Mouse (Mus musculus) cortical plate, adult 2 months (tissue): ENCODE measurements around the gene Tlk2. TPM values are rescaled to one million over a fixed set of nuclear protein-coding genes. Genes with fewer than 3 reads are reported as not detected.

ENCODE experiments used
- H3K27ac ChIP-seq: fragments of 200-500 bp; 2 replicates; pipeline ENCODE4 v1.5.1; 2012; ENCODE audit warnings: low read length, control low read depth, inconsistent platforms; ENCODE audit not compliant: insufficient read depth
- H3K4me1 ChIP-seq: fragments of 200-500 bp; 2 replicates; pipeline ENCODE4 v1.6.1; 2011; ENCODE audit warnings: low read length; ENCODE audit not compliant: control insufficient read depth, insufficient read depth
- H3K4me3 ChIP-seq: fragments of 200-500 bp; 2 replicates; pipeline ENCODE4 v1.5.1; 2011; ENCODE audit warnings: mild to moderate bottlenecking, low read length, control low read depth; ENCODE audit not compliant: insufficient read depth
- CTCF ChIP-seq: fragments of 200-500 bp; IDR thresholded peaks from 2 replicates; pipeline ENCODE4 v1.5.1; 2011; ENCODE audit warnings: mild to moderate bottlenecking, control low read depth, low read length; ENCODE audit not compliant: insufficient read depth; ENCODE audit errors: extremely low read depth
- POLR2A ChIP-seq: fragments of 200-500 bp; IDR thresholded peaks from 2 replicates; pipeline ENCODE4 v1.6.1; 2011; ENCODE audit warnings: mild to moderate bottlenecking, low read length, control low read depth; ENCODE audit not compliant: insufficient read depth; ENCODE audit errors: extremely low read depth
- polyA plus RNA-seq: library from polyadenylated mRNA; depleted of rRNA; stranded (reverse); fragments of >200 nt; gene quantifications from 2 replicates; pipeline ENCODE4 v1.2.3, GENCODE M21; 2012; rRNA removed

Gene Tlk2
- polyA plus RNA-seq, 1 experiment: 36.7 TPM

DNA sequence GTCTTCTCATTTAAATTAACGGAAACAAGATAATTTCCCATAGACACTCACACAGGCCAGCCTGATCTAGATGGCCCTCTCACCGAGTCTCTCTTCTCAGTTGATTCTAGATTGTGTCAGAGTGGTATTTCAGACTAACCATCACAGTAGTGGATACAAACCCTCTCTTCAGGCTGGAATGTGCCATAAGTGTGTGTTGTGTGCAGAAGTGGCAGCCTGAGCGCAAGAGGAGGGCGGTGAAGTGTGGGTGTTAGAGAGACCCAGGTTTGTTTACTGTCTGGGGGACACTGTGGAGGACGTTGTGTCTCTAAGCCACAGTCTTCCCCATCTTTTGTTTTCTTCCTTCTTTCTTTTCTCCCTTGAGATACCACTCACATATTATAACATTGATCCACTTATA lies 144.9 kb downstream of the Tlk2 start:
- H3K4me1 ChIP-seq: no peaks in the 10 kb centered on the region
- H3K4me3 ChIP-seq: no peak overlapping the region
- no peak overlapping the region for H3K27ac ChIP-seq
- TF ChIP-seq POLR2A: no peak
- TF ChIP-seq CTCF: no peak

DNA sequence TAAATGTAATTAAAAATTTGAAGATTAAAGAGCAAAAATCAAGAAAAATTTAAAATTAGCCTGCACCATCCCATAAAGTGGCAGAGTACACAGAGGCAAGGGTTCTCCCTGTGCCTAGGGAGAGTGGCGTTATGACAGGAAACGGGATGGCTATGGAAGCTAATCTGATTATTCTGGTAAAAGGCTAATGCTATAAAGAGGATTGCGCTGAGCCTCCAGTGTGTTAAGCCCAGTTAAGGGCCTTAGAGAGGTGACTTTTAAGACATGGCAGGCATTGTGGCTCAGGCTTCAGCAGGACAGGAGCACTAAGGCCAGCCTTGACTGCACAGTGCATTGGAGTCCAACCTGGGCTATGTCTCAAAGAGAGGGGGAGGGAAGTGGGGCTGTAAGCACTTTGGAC lies 148.5 kb downstream of the Tlk2 start:
- no peak overlapping the region for H3K4me3 ChIP-seq
- TF ChIP-seq POLR2A: no peak
- TF ChIP-seq CTCF: no peak
- H3K4me1 ChIP-seq: no peaks in the 10 kb centered on the region
- H3K27ac ChIP-seq: no peak overlapping the region

DNA sequence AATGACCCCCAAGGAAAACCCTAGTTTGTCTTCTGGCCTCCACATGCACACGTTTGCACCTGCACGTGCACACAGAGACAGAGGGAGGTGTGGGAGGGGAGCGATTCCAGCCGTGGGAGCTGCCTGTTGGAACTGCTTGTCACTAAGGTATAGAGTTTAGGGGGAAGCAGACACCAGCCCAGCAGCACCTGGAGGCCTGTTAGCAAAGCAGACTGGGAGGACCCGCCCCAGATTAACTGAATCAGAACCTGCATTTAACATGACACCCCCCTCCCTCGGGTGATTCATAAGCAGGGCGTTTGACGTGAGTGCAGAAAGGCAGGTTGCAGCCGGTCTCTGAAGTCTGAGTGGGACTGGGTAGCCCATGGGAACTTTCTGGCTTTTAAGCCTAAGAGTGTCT lies 151.4 kb downstream of the Tlk2 start:
- no peaks in the 10 kb centered on the region for H3K4me1 ChIP-seq
- no peak for TF ChIP-seq CTCF
- TF ChIP-seq POLR2A: no peak
- no peak overlapping the region for H3K27ac ChIP-seq
- no peak overlapping the region for H3K4me3 ChIP-seq

DNA sequence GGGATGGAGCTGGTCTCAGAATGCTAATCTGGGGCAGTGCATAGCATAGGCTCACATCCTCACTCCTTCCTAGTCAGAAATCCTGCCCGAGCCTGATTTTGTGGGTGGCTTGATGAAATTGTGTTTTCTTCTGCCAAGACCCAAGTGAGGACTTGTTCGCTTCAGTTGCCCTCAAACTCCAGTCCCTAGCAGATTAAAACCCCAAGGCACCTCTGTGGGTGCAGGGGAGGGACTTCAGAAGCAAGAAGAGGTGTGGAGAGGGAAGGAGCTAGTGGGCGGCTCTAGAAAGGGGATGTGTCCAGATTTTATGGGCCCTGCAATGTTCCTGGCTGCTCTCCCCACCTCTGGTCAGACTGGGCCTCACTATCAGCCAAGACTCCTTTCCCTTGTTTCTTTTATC lies 152.5 kb downstream of the Tlk2 start:
- Histone ChIP-seq H3K4me3 (no peak overlapping the region), H3K27ac (no peak overlapping the region), H3K4me1 (no peaks in the 10 kb centered on the region)
- TF ChIP-seq POLR2A (no peak), CTCF (no peak)

DNA sequence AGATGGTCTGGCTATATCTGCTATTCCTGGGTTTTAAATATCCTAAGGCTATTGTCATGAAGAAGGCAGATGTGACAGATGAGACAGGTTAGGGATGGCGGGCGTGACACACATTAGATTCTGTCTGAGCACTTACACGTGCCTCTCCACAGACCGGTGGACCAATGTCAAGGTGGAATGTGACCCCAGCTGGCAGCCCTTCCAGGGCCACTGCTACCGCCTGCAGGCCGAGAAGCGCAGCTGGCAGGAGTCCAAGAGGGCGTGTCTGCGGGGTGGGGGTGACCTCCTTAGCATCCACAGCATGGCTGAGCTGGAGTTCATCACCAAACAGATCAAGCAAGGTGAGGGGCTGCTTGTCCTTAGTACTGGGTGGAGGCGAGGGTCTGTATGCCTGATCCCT lies 153.1 kb downstream of the Tlk2 start:
- Histone ChIP-seq H3K4me1 (no peaks in the 10 kb centered on the region), H3K4me3 (no peak overlapping the region), H3K27ac (no peak overlapping the region)
- TF ChIP-seq POLR2A: no peak
- no peak for TF ChIP-seq CTCF

DNA sequence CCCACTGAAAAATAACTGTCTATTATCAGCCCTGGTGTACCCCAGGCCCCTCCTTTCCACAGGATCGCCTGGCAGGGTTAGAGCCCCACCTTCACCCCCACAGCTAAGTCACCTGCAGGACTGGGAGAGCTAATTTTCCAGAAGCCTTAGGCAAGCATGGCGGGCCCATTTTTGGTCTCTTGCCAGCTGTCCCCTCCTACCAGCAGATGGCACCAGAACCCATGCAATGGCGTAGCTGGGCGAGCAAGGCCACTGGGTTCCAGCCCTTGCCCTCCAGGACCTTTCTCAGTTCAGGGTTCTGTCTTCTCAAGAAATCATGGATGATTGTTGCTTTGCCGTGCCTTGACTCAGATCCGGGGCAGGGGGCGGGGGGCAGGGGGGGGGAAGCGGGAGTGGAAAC lies 153.9 kb downstream of the Tlk2 start:
- no peak for TF ChIP-seq POLR2A
- TF ChIP-seq CTCF: peak; percentile 70
- Histone ChIP-seq H3K27ac (no peak overlapping the region), H3K4me3 (no peak overlapping the region), H3K4me1 (no peaks in the 10 kb centered on the region)

Other genes with a start within 250 kb of the Tlk2 start
- gene Efcab3, start 115.2 kb upstream of the Tlk2 start, polyA plus RNA-seq: 1.0 and 1.5 TPM in 2 replicates
- 27.1 and 27.3 TPM in 2 replicates for gene Mettl2, start 52.4 kb upstream of the Tlk2 start, polyA plus RNA-seq
- not detected in 2 replicates for gene Gm10842, start 31.9 kb upstream of the Tlk2 start, polyA plus RNA-seq
- gene Mrc2, start 113.8 kb downstream of the Tlk2 start, polyA plus RNA-seq: 4.8 and 6.0 TPM in 2 replicates